Mouse (Mus musculus): Measurements from ENCODE around the gene Chmp6. TPM values are rescaled to one million over a fixed set of nuclear protein-coding genes. Genes with fewer than 3 reads are reported as not detected.

Chmp6 gene
- 10 to 100 TPM; 34.7 to 40.0 TPM for total RNA-seq (2021)
- long read RNA-seq, experiment 1, transcript Chmp6-201 (8 exons, 1,557 nt): major isoform, 86 of 90 reads
- long read RNA-seq, experiment 1, partial matches to known transcripts: 1 of 90 reads
- long read RNA-seq, experiment 1, other reads (novel, unspliced or antisense): 3 of 90 reads
- long read RNA-seq, experiment 2, transcript Chmp6-201 (8 exons, 1,557 nt): major isoform, 51 of 64 reads
- long read RNA-seq, experiment 2, partial matches to known transcripts: 6 of 64 reads
- long read RNA-seq, experiment 2, other reads (novel, unspliced or antisense): 6 of 64 reads

- DNase-seq: peak; percentile 97
Measured at GRCm38 (mm10) chr11:119913291-119913934, at the start of gene Chmp6. TSS of gene Chmp6 (plus strand) at chr11:119913441.

- DNase-seq: no peak
Measured at GRCm38 (mm10) chr11:119866837-119867236, 46.4 kb upstream of the Chmp6 start.

DNA sequence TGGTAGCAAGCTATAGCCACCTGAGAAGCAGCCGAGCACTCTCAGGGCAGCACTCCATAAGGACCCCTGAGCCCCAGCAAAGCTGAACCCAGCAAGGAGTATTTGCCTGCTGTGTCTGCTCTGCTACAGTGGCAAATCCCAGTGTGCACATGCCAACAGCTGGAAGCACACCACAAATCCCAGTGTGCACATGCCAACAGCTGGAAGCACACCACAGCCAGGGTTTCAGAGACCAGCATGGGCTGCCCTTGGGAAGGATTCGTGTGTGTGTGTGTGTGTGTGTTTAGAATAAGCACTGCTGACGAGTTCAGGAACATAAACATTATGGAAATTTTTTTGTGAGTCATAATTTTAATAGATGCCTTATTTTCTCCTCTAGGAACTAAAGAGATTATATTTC is 45.1 kb upstream of the Chmp6 start:
- DNase-seq: no peak

DNA sequence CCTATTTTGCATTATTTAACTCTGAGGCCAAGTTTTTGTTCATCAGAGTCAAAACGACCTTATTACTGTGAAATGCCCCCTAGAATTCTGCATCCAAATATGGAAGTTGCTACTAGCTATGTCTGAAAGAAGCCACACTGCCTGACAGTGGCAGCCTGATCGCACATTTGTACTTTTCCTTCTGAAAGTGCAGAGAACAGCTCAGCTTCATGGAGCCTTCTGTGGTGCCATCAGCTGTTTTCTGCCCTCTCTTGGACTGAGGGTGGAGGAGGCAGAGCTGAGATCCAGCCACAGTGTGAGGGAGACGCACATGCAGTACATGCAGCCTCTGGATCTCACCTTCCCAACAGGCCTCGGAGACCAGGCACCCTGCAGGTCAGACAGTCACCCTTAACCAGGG is 44.7 kb upstream of the Chmp6 start:
- no peak for DNase-seq

- peak; percentile 40 for DNase-seq
Measured at GRCm38 (mm10) chr11:119871141-119871540, 42.1 kb upstream of the Chmp6 start.

- no peak for DNase-seq
Measured at GRCm38 (mm10) chr11:119873643-119874042, 39.6 kb upstream of the Chmp6 start.

DNA sequence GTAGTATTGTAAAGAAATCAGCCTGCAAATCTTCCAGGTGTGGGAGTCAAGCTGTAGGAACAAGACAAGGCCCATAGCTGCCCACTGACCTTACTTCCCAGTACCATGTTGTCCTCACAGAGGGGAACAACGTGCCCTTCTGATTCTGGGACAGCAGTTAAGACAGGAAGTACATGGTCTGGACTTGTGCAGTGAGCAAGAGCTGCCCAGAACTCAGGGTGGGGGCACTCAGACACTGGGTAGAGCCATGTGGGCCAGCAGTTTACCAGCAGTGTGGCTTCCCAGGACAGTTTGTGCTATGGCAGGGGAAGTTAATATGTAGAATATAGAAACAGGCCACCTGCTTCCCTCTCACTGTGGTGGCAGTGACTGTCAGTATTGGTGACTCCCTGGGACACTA is 38.4 kb upstream of the Chmp6 start:
- no peak for DNase-seq

- no peak for DNase-seq
Measured at GRCm38 (mm10) chr11:119875685-119876084, 37.6 kb upstream of the Chmp6 start.

DNA sequence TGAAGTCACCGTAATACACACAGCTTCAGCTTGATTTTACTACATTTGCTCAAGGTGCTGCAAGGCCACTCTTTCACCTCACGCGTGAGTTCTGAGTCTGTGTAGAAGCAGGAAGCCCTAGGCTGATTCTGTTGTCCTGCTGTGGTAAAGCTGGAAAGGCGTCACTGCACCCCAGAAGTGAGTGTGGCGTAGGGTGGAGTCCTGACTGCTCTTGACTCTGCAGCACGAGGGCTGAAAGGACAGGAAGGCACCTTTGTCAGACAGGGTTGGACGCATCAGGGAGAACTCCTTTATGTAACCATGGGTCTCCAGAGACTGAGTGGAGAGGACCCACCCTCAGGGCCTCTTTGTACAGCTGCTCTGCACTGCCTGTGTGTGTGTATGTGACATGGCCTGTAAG is 36.1 kb upstream of the Chmp6 start:
- no peak for DNase-seq

- no peak for DNase-seq
Measured at GRCm38 (mm10) chr11:119879573-119879972, 33.7 kb upstream of the Chmp6 start.

GRCm38 (mm10) chr11:119883646-119884045 is 29.6 kb upstream of the Chmp6 start:
- no peak for DNase-seq

- DNase-seq: no peak
Measured at GRCm38 (mm10) chr11:119889966-119890365, 23.3 kb upstream of the Chmp6 start.

- DNase-seq: no peak
Measured at GRCm38 (mm10) chr11:119891601-119892215, 21.5 kb upstream of the Chmp6 start.

GRCm38 (mm10) chr11:119893667-119894236 is 19.5 kb upstream of the Chmp6 start:
- DNase-seq: no peak

DNA sequence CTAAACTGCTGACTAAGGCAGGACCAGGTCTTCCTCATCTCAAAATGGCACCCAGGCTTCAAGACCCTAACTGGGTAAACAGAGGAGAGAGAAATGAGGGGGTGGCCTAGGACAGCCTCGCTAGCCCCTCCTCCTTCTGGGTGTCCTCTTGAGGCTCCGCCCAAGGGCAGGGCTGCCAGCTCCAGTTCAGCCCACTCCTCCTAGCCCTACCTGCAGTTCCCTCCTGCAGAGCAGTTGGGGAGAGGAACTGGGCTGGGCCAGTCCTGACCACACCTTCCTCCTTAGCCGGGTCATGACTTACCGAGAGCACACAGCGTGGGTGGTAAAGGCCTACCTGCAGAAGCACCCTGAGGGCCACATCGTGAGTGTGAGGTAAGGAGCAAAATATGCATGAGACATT is 18.6 kb upstream of the Chmp6 start:
- DNase-seq: no peak

DNA sequence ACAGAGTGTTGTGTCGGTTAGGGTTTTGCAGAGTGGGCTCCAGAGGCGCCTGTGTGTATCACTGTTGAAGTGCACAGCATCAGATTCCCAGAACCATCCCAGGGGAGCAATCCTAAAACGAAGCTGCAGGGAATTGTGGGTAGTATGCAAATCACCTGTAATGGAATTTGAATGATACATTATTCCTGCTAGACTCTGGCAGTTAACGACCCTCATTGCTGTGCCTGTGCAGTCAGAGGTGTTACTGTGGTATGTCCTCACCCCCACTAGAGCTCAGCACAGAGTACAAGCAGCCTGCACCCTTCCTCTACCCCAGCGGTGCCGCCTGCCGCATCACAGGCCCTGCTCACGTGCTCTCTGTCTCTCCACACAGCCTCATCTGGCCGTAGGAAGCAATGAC is 16.2 kb upstream of the Chmp6 start:
- DNase-seq: no peak

GRCm38 (mm10) chr11:119898976-119899375 is 14.3 kb upstream of the Chmp6 start:
- DNase-seq: no peak

GRCm38 (mm10) chr11:119901174-119901573 is 12.1 kb upstream of the Chmp6 start:
- no peak for DNase-seq

DNA sequence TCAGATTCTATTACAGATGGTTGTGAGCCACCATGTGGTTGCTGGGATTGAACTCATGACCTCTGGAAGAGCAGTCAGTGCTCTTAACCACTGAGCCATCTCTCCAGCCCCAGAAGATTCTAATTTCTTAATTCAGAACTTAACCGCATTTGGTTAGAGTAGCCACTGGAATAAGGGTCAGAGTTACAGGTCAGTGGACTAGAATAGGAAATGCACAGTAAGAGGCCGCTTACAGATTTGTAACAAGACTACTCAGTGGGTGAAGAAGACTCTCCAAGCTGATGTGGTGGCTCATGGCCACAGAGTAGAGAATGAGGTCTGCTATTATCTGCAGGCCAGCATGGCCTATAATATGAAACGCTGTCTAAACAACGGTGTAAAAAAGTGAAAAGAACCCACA is 10.3 kb upstream of the Chmp6 start:
- DNase-seq: no peak

- DNase-seq: peak; percentile 79
Measured at GRCm38 (mm10) chr11:119904621-119905286, 8.5 kb upstream of the Chmp6 start.

GRCm38 (mm10) chr11:119905794-119906193 is 7.4 kb upstream of the Chmp6 start:
- DNase-seq: no peak

DNA sequence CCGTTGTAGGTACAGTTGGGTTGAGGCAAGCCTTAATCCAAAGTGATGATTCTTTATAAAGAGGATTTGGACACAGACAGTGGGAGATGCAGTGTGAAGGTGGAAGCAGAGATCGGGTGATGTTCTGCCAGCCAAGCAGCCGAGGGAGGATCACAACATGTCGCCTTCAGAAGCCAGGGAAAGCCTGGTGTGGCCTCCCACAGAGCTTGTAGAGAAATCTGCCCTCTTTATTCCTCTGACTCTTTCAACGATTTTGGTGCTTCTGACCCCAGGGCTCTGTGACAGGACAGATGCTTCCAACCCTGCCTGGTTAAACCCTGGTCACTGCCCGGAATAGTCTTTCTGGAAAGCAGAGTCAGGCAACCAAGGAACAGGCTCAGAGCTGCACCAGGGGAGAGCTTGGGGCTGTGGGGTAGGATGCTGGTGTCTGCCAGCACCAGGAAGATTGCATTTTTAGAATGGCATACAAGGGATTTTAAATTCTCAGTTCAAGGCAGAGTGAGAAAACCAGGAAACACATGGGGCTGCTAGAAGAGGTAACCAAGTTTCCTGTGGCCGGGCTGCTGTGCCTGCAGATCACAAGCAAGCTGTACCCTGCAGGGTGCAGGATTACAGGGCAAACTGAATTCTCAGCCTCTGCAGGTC is 6.1 kb upstream of the Chmp6 start:
- no peak for DNase-seq
